Mouse (Mus musculus) left cerebral cortex, postnatal 14 days (tissue): Measurements from ENCODE around the gene Tha1. TPM values are rescaled to one million over a fixed set of nuclear protein-coding genes. Genes with fewer than 3 reads are reported as not detected.

Experiments used
- total RNA-seq, 2 experiments: library from RNA; stranded (reverse); gene quantifications; 2 replicates each; pipeline ENCODE4 v1.2.3; 2021

The Tha1 gene
- total RNA-seq, 2 experiments from 2014 or later: 3.4 to 5.1 TPM

Other genes with a start within 250 kb of the Tha1 start
- gene Tnrc6c, start 219.2 kb downstream of the Tha1 start, total RNA-seq: 10 to 100 TPM; 56.5 to 57.5 TPM
- gene Tmc8, start 91.4 kb downstream of the Tha1 start, total RNA-seq: 1 to 10 TPM; 1.0 to 1.4 TPM
- gene Tmc6, start 91.3 kb downstream of the Tha1 start, total RNA-seq: 1 to 10 TPM; 4.0 to 5.4 TPM
- not detected for gene 6030468B19Rik, start 75.8 kb downstream of the Tha1 start, total RNA-seq
- 1 to 10 TPM; 1.9 to 2.3 TPM for gene Gm20708, start 63.8 kb downstream of the Tha1 start, total RNA-seq
- gene Syngr2, start 63.8 kb downstream of the Tha1 start, total RNA-seq: 10 to 100 TPM; 11.9 to 13.0 TPM
- 1 to 10 TPM; 7.0 to 8.4 TPM for gene Afmid, start 47.6 kb downstream of the Tha1 start, total RNA-seq
- gene Tk1, start 47.4 kb downstream of the Tha1 start, total RNA-seq: 1 to 10 TPM; 1.3 to 1.4 TPM
- gene Birc5, start 24.2 kb downstream of the Tha1 start, total RNA-seq: 1 to 10 TPM; 1.6 to 1.7 TPM
- gene Tmem235, start 12.7 kb downstream of the Tha1 start, total RNA-seq: not detected
- 1 to 10 TPM; 3.7 to 3.8 TPM for gene Socs3, start 96.6 kb upstream of the Tha1 start, total RNA-seq
- gene Pgs1, start 112.8 kb upstream of the Tha1 start, total RNA-seq: 10 to 100 TPM; 74.4 to 76.2 TPM